Mouse (Mus musculus) brain, embryonic 14.5 days (tissue): Measurements from ENCODE around the gene B3gnt5.
"Not testable (repeated sequence)": the region's sequence is repeated elsewhere in the genome, so short reads cannot be mapped to it uniquely, and the experiment has no call there.

ENCODE experiments used
- CTCF ChIP-seq: fragments of 200-500 bp; IDR thresholded peaks from 2 replicates; pipeline ENCODE4 v1.5.1; 2012; ENCODE audit warnings: inconsistent platforms, mild to moderate bottlenecking, moderate library complexity, borderline replicate concordance; ENCODE audit not compliant: insufficient read depth, insufficient read length; ENCODE audit errors: extremely low read depth
- POLR2A ChIP-seq: fragments of 200-500 bp; IDR thresholded peaks from 2 replicates; pipeline ENCODE4 v1.6.1; 2012; ENCODE audit warnings: mild to moderate bottlenecking, inconsistent platforms, borderline replicate concordance; ENCODE audit not compliant: poor library complexity, insufficient read depth, insufficient read length, severe bottlenecking; ENCODE audit errors: extremely low read depth

- 0 out of 2 replicates have a peak, but pooled peaks have one; percentile 2 for TF ChIP-seq CTCF
- not testable (repeated sequence) for TF ChIP-seq POLR2A
Observed at GRCm38 (mm10) chr16:19724139-19724538, 35.9 kb upstream of the B3gnt5 start.
